Mouse (Mus musculus) heart, postnatal 25 days (tissue): ENCODE results near the gene Mfsd11. TPM values are rescaled to one million over a fixed set of nuclear protein-coding genes. Genes with fewer than 3 reads are reported as not detected.
"Not testable (repeated sequence)": the region's sequence is repeated elsewhere in the genome, so short reads cannot be mapped to it uniquely, and the experiment has no call there.

Experiments used
- DNase-seq: peaks from one replicate; pipeline ENCODE4 v3.0.0; 2022; ENCODE audit warnings: low spot score
- intact Hi-C: fragments of 180-260 bp; cut with DNase I; formaldehyde crosslinking; loops from one replicate; pipeline ENCODE4 v1.15.1; 2025
- total RNA-seq, 2 experiments: library from RNA; stranded (reverse); gene quantifications; 2 replicates each; pipeline ENCODE4 v1.2.3; 2021

Gene Mfsd11
- total RNA-seq, 2 experiments from 2014 or later, result 34.0 to 36.9 TPM

- intact Hi-C loops, result no loop called here
These were observed 33.5 kb upstream of the Mfsd11 start for GRCm38 (mm10) chr11:116818722-116819121.

DNA sequence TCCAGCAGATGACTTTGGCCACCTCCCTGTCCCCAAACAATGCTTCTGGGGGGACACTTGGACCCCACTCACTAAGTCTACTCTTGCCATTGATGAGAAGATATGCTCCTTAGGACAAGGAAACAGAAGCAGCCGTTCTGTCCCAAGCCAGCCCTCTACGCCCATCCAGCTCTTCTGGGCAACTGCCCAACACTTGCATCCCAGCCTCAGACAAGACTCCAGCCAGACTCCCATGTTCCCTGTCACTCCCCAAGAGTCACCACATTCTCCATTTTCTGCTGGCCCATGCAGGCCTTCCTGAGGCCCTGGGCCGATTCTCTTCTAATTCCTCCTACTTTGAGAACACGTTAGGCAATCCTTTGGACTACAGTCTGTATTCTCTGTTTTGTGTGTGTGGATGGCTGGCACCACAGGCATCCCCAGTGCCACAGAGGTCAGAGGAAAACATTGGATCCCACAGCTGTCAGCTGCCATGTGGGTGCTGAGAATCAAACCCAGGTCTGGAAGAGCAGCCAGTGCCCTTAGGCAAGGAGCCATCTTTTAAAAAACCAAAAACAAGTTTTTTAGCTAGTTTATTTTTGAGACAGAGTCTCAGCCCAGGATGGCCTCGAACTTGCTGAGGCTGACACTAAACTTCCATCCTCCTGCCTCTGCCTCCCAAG is 32.2 kb upstream of the Mfsd11 start:
- no peak for DNase-seq
- intact Hi-C loops, result no loop called here

More at GRCm38 (mm10) chr11:116818722-116819121, 33.5 kb upstream of the Mfsd11 start:
- DNase-seq, result no peak

- intact Hi-C loops, result no loop called here
- no peak for DNase-seq
These were observed 30.9 kb upstream of the Mfsd11 start for GRCm38 (mm10) chr11:116821057-116821940.

DNA sequence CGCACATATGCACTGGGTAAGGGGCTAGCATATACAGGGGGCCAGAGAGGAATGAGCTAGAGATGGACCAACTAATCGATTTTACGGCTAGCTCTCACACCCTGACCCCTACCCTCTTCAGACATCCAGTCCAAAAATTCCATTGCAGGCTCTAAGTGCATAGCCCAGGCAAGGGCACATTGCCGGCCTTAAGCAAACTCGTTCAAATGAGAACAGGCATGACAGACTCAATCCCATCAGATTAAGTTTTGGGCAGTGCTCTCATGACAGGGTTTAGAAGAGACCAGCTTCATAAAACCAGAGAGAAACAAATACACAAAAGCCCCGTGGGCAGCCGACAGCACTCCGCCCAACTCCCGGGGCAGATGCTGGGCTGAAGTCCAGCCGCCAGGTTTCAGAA is 30.0 kb upstream of the Mfsd11 start:
- intact Hi-C loops, result no loop called here
- no peak for DNase-seq

DNA sequence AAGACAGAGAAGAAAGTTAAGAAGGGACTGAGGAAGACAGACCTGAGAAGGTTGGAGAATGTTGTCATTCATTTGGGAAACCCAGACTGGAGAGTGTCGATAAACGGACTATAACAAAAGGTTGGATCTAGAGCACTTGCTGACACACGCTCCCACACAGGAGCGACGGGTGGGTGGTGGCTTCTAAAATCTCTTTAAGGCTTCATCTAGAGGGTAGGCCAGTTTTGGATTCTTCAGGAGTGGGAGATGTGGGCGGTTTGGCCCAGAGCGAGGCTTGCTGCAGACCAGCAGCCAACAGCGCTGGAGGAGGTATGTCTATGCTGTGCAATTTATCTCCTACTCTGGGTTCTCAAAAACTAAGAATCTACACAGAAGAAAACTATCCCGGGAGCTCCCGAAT is 29.6 kb upstream of the Mfsd11 start:
- intact Hi-C loops, result no loop called here
- DNase-seq, result no peak

GRCm38 (mm10) chr11:116823255-116823654 is 29.0 kb upstream of the Mfsd11 start:
- no peak for DNase-seq
- intact Hi-C loops, result no loop called here

GRCm38 (mm10) chr11:116823885-116824284 is 28.4 kb upstream of the Mfsd11 start:
- intact Hi-C loops, DNase-seq: not testable (repeated sequence)

- intact Hi-C loops, result no loop called here
- no peak for DNase-seq
These were observed 27.0 kb upstream of the Mfsd11 start for GRCm38 (mm10) chr11:116825230-116825629.

DNA sequence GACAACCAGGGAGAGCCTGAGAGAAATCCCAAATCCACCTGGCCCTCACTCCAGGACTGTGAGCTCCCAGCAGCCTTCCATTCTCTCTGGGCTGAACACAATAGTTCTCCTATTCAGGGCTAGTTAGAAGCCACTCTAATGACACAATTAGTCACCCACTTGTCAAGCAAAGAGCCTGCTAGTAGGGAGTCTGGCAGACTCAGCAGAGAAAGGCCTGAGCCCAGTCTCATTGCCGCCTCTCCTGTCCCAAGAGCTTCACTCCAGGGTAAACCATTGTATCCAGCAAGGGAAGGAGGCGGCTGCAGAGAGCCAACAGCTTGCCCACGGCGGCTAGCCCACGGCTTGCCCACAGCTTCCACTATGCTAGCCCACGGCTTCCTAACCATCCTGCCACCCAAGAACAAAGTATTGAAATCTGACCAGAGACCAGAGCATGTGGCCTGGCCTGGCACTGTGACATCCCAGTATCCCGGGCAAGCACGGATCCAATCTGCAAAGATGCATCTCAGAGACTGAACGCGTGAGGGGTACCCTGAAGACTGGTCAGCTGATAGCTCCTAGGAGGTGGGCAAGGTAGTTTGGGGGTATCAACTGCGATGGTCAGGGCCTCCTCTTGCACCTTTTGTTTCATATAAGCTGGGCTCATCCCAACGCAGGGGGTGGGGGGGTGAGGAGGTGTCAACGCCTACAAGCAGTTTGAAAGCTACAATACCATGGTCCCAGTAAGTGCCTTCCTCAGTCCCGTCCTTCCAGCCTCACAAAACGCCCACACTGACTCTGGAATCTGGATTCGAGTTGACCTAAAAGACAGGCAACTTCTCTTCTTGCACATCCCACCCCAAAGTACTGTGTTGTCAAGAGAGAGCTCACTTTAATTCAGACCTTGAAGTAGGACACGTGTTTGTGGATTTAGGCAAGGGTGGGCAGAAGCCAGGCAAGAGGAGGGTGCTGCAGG is 25.4 kb upstream of the Mfsd11 start:
- no peak for DNase-seq
- intact Hi-C loops, result no loop called here

DNA sequence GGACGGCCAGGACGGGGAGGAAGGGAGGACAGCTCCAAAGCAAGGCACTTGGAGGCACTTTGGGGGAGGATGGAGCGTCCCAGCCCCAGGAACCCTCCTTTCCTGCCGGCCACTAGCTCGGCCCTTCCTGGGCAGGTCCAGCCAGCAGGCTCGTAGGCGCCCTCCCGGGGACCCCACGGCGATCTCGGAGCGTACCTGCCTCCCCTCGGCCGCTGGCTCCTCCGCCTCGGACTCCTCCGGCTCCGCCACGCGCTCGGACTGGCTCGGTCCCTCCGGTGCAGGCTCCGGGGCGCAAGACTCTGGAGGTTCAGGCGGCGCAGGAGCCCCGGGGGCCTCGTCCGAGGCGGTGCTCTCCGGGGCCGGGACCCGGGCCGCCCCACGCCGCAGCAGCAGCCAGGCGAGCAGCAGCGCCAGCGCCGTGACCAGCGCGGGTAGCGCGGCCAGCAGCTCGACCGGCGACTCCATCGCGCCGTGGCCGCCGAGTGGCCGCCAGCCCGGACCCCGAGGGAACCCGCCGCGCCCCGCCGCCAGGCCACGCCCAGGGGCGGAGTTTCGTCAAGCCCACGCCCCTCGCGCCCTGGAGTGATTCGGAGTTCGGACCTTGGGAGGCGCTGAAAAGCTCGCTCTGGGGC is 24.6 kb upstream of the Mfsd11 start, which contains the start of gene Mxra7:
Mxra7 (minus strand) TSS at position 513 of the 632 bp plus-strand sequence.
- DNase-seq, result peak; percentile 82
- intact Hi-C loops, result no loop called here

DNA sequence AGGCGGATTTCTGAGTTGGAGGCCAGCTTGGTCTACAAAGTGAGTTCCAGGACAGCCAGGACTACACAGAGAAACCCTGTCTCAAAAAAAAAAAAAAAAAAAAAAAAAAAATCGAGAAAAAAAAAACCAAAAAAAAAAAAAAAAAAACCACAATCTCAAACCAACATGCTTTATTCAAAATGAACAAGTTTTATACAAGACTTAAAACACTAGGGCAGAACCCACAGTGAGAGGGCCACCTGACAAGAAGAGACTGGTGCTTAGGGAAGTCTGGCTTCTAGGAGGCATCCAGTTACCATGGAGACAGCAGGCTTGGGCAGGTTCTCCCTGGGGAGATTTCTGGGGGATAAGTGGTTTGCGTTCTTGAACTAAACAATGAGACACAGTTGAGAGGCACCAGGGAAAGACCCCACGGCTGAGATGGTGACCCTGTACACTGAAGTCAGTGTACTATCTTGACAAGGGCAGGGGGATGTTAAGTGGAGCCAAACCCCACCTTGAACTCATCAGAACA is 20.0 kb upstream of the Mfsd11 start:
- intact Hi-C loops, result no loop called here
- no peak for DNase-seq

- intact Hi-C loops, result no loop called here
- DNase-seq, result no peak
These were observed 17.3 kb upstream of the Mfsd11 start for GRCm38 (mm10) chr11:116834954-116835353.

- intact Hi-C loops, result no loop called here
- DNase-seq, result no peak
These were observed 16.0 kb upstream of the Mfsd11 start for GRCm38 (mm10) chr11:116836283-116836682.

- no peak for DNase-seq
- intact Hi-C loops, result no loop called here
These were observed 14.8 kb upstream of the Mfsd11 start for GRCm38 (mm10) chr11:116837441-116837840.

GRCm38 (mm10) chr11:116838936-116839335 is 13.3 kb upstream of the Mfsd11 start:
- intact Hi-C loops, result loop anchor here (2.0 kb wide), 1 partner anchor 24 kb away; no protein-coding TSS in a partner anchor
- no peak for DNase-seq

- DNase-seq, result no peak
These were observed 12.6 kb upstream of the Mfsd11 start for GRCm38 (mm10) chr11:116839601-116840000.

DNA sequence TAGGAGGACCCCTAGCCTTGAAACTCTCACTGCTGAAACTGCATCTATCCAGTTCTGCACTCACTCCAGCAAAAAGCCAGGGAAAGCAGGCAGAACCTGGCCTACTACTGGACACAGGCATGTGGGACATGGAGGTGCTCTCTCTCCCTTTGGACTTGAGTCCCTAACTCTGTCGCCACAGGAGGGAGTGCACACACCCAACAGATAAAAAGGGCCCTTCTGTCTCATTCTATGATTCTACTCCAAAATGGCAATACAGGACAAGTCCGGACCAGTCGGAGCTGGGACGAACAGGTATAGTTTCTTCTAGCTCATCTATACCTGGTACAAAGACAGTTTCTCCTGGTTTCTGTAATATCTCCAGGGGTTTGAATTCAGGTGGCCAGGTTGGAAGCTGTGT is 11.5 kb upstream of the Mfsd11 start:
- no peak for DNase-seq
- intact Hi-C loops, result no loop called here

More at GRCm38 (mm10) chr11:116839601-116840000, 12.6 kb upstream of the Mfsd11 start:
- intact Hi-C loops, result loop anchor here (2.0 kb wide), 1 partner anchor 25 kb away; no protein-coding TSS in a partner anchor

GRCm38 (mm10) chr11:116842531-116843260 is 9.5 kb upstream of the Mfsd11 start:
- peak; percentile 59 for DNase-seq
- intact Hi-C loops, result no loop called here
